Mouse (Mus musculus) heart, postnatal 0 days (tissue): ENCODE data around the gene Mgll. TPM values are rescaled to one million over a fixed set of nuclear protein-coding genes. Genes with fewer than 3 reads are reported as not detected.

Source experiments
- ATAC-seq: fragments of 200-750 bp; cut with Nextera tagmentation; 2 replicates; pipeline ENCODE4 v1.8.0; 2017; ENCODE audit warnings: low read depth, moderate number of reproducible peaks, moderate library complexity; ENCODE audit not compliant: insufficient read depth
- DNase-seq: peaks from one replicate; pipeline ENCODE4 v3.0.0-alpha.2; 2016; ENCODE audit warnings: low spot score
- H3K27ac ChIP-seq: fragments of 300-500 bp; sonication (generic); 2 replicates; pipeline ENCODE4 v1.5.1; 2014; ENCODE audit warnings: low read depth, mild to moderate bottlenecking
- H3K27me3 ChIP-seq: fragments of 300-500 bp; sonication (generic); 2 replicates; pipeline ENCODE4 v1.6.1; 2014; ENCODE audit warnings: low read length, mixed read lengths; ENCODE audit not compliant: control insufficient read depth, insufficient read depth
- H3K36me3 ChIP-seq: fragments of 300-500 bp; sonication (generic); replicated peaks from 2 replicates; pipeline ENCODE4 v1.6.1; 2014; ENCODE audit warnings: low read length, mixed read lengths; ENCODE audit not compliant: control insufficient read depth, insufficient read depth
- H3K4me1 ChIP-seq: fragments of 300-500 bp; sonication (generic); 2 replicates; pipeline ENCODE4 v1.6.1; 2014; ENCODE audit warnings: antibody characterized with exemption; ENCODE audit not compliant: control insufficient read depth, insufficient read depth
- H3K4me2 ChIP-seq: fragments of 300-500 bp; sonication (generic); 2 replicates; pipeline ENCODE4 v1.6.1; 2014; ENCODE audit warnings: low read depth, mild to moderate bottlenecking, low read length, moderate library complexity
- H3K4me3 ChIP-seq: fragments of 300-500 bp; sonication (generic); 2 replicates; pipeline ENCODE4 v1.5.1; 2014; ENCODE audit warnings: low read depth, low read length
- H3K9ac ChIP-seq: fragments of 300-500 bp; sonication (generic); replicated peaks from 2 replicates; pipeline ENCODE4 v1.6.1; 2014; ENCODE audit warnings: low read depth, low read length, mixed read lengths
- H3K9me3 ChIP-seq: fragments of 300-500 bp; sonication (generic); replicated peaks from 2 replicates; pipeline ENCODE4 v1.6.1; 2016; ENCODE audit warnings: low read length; ENCODE audit not compliant: control insufficient read depth
- CTCF ChIP-seq: IDR thresholded peaks from 2 replicates; pipeline ENCODE4 v1.5.1; 2016; ENCODE audit warnings: antibody characterized with exemption, control low read depth, low read depth
- EP300 ChIP-seq: IDR thresholded peaks from 2 replicates; pipeline ENCODE4 v1.6.1; 2016; ENCODE audit warnings: antibody characterized with exemption, low read depth
- WGBS: fragments of 180-500 bp; shearing (Covaris S2); extraction: QIAGEN DNeasy Blood & Tissue Kit; methylation state at CpG from one replicate; pipeline ENCODE4 v1.1.7; 2014; 5-methylcytosine and 5-hydroxymethylcytosine counted together
- polyA plus RNA-seq: library from polyadenylated mRNA; unstranded; fragments of >200 nt; fragmentation: Nextera tagmentation; extraction: Ambion mirVana; gene quantifications from 2 replicates; pipeline ENCODE4 v1.2.1, GENCODE M21; 2015
- total RNA-seq: library from RNA; depleted of rRNA; stranded (reverse); fragments of >200 nt; gene quantifications from 2 replicates; pipeline ENCODE4 v1.2.3, GENCODE M21; 2014; ENCODE audit warnings: low replicate concordance

The Mgll gene
- total and polyA plus RNA-seq, 2 experiments from 2014 or later, result 134 to 147 TPM

- no peaks in the 10 kb centered on the region for H3K9me3 ChIP-seq
- no peaks in the 10 kb centered on the region for H3K36me3 ChIP-seq
- no peak overlapping the region for H3K9ac ChIP-seq
- H3K27ac ChIP-seq, result no peak overlapping the region
- ATAC-seq, result no peak
- no peak for DNase-seq
- peaks cover 10% of the 10 kb centered on the region; the same call in 1 of the 2 replicates for H3K4me1 ChIP-seq
- TF ChIP-seq CTCF, result no peak
- no peak overlapping the region for H3K4me2 ChIP-seq
- 78% methylated on average over 7 of the region's 7 CpGs for WGBS
- no peak overlapping the region for H3K4me3 ChIP-seq
- no peaks in the 10 kb centered on the region for H3K27me3 ChIP-seq
These were observed 76.0 kb downstream of the Mgll start for GRCm38 (mm10) chr6:88800191-88800590.

DNA sequence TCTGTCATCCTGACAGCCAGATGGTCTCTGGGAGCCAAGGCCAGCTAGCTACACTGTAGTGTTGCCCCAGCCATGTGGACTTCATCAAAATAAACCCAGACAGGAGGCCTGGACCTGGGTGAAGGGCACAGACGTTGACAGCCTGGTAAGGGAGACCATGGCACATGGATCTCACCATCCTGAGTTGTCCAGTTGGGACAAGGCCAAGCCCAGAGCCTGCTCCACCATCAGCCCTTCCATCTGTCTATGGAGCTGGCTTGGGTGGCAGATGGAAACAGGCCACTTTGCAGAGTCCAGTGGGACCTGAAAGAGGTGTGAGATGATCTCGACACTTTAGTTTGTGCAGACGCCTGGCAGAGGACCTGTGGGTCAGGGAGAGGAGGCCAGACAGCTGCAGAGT, 76.5 kb downstream of the Mgll start:
- TF ChIP-seq CTCF (no peak), EP300 (no peak)
- no peak overlapping the region for H3K4me3 ChIP-seq
- no peaks in the 10 kb centered on the region for H3K9me3 ChIP-seq
- ATAC-seq (peak; percentile 48), DNase-seq (no peak)
- H3K4me1 ChIP-seq, result peaks cover 10% of the 10 kb centered on the region; the same call in 1 of the 2 replicates
- no peak overlapping the region for H3K4me2 ChIP-seq
- no peaks in the 10 kb centered on the region for H3K27me3 ChIP-seq
- WGBS, result 16% methylated on average over 3 of the region's 3 CpGs
- no peak overlapping the region for H3K9ac ChIP-seq
- H3K36me3 ChIP-seq, result no peaks in the 10 kb centered on the region
- H3K27ac ChIP-seq, result no peak overlapping the region

GRCm38 (mm10) chr6:88803051-88803450, 78.8 kb downstream of the Mgll start:
- WGBS, result 67% methylated on average over 7 of the region's 7 CpGs
- Histone ChIP-seq H3K9me3 (no peaks in the 10 kb centered on the region), H3K27ac (no peak overlapping the region), H3K4me2 (no peak overlapping the region), H3K36me3 (no peaks in the 10 kb centered on the region), H3K27me3 (no peaks in the 10 kb centered on the region), H3K9ac (no peak overlapping the region), H3K4me3 (no peak overlapping the region), H3K4me1 (peaks cover 10% of the 10 kb centered on the region; the same call in 1 of the 2 replicates)
- no peak for TF ChIP-seq EP300
- TF ChIP-seq CTCF, result no peak
- no peak for ATAC-seq
- DNase-seq, result no peak

GRCm38 (mm10) chr6:88803957-88804695, 79.9 kb downstream of the Mgll start:
- Histone ChIP-seq H3K9ac (no peak overlapping the region), H3K4me2 (no peak overlapping the region), H3K36me3 (no peaks in the 10 kb centered on the region), H3K27ac (peak overlapping the region; percentile 28; the same call in 1 of the 2 replicates), H3K9me3 (no peaks in the 10 kb centered on the region), H3K27me3 (no peaks in the 10 kb centered on the region), H3K4me3 (no peak overlapping the region), H3K4me1 (peaks cover 10% of the 10 kb centered on the region; the same call in 1 of the 2 replicates)
- peak; percentile 70 for DNase-seq
- TF ChIP-seq CTCF, result no peak
- no peak for TF ChIP-seq EP300
- 33% methylated on average over 4 of the region's 4 CpGs for WGBS
- peak; percentile 81 for ATAC-seq

GRCm38 (mm10) chr6:88804966-88805577, 80.9 kb downstream of the Mgll start:
- WGBS, result 81% methylated on average over 17 of the region's 17 CpGs

More at GRCm38 (mm10) chr6:88804966-88805577, 80.9 kb downstream of the Mgll start:
- DNase-seq (no peak), ATAC-seq (no peak)
- Histone ChIP-seq H3K27ac (no peak overlapping the region), H3K9ac (no peak overlapping the region), H3K4me2 (no peak overlapping the region), H3K4me3 (no peak overlapping the region), H3K27me3 (no peaks in the 10 kb centered on the region), H3K4me1 (peaks cover 17% of the 10 kb centered on the region), H3K36me3 (no peaks in the 10 kb centered on the region), H3K9me3 (no peaks in the 10 kb centered on the region)
- TF ChIP-seq CTCF (no peak), EP300 (no peak)
